Mouse (Mus musculus) kidney, adult 2 months (tissue): ENCODE results near the gene Rabif.

ENCODE experiments used
- CTCF ChIP-seq: fragments of 200-500 bp; conservative IDR thresholded peaks from 2 replicates; pipeline ENCODE4 v1.5.1; 2011; ENCODE audit warnings: low read depth, mild to moderate bottlenecking, control low read depth, low read length, moderate library complexity, mixed read lengths; ENCODE audit not compliant: insufficient read depth, insufficient read length
- POLR2A ChIP-seq: fragments of 200-500 bp; IDR thresholded peaks from one replicate; pipeline ENCODE4 v1.6.1; 2011; ENCODE audit warnings: low read depth, low read length, control low read depth

GRCm38 (mm10) chr1:134512183-134512582, 17.7 kb downstream of the Rabif start:
- no peak for TF ChIP-seq CTCF
- TF ChIP-seq POLR2A, result no peak
